Mouse (Mus musculus): ENCODE data around the gene Mllt3. TPM values are rescaled to one million over a fixed set of nuclear protein-coding genes. Genes with fewer than 3 reads are reported as not detected.

Mllt3 gene
- polyA plus RNA-seq, 1 experiment from 2014 or later = 73.2 TPM

- H3K36me3 ChIP-seq (ENCODE audit: control insufficient read depth, insufficient read depth, low read length) = no peaks in the 10 kb centered on the region
- H3K4me3 ChIP-seq (ENCODE audit: low read depth, low read length) = no peak overlapping the region
- H3K27ac ChIP-seq (ENCODE audit: low read depth, low read length) = no peak overlapping the region
- no peaks in the 10 kb centered on the region for H3K27me3 ChIP-seq (ENCODE audit: control insufficient read depth, insufficient read depth, low read length)
- H3K4me2 ChIP-seq (replicated peaks; ENCODE audit: low read depth, low read length) = no peak overlapping the region
- 87% methylated on average over 7 of the region's 7 CpGs for WGBS
- ATAC-seq (ENCODE audit: low FRiP score) (no peak), DNase-seq (ENCODE audit: low spot score) (no peak)
- H3K9ac ChIP-seq (ENCODE audit: low read depth, low read length) = no peak overlapping the region
- no peaks in the 10 kb centered on the region for H3K9me3 ChIP-seq (ENCODE audit: control insufficient read depth, low read length)
- peaks cover 5% of the 10 kb centered on the region; the same call in 1 of the 2 replicates for H3K4me1 ChIP-seq (replicated peaks; ENCODE audit: control insufficient read depth, insufficient read depth, low read length)
Measured at GRCm38 (mm10) chr4:87789446-87789845, 243.7 kb downstream of the Mllt3 start.

- H3K36me3 ChIP-seq (ENCODE audit: control insufficient read depth, insufficient read depth, low read length) = no peaks in the 10 kb centered on the region
- DNase-seq (ENCODE audit: low spot score) = peak; percentile 66
Measured at GRCm38 (mm10) chr4:87788691-87789090, 244.5 kb downstream of the Mllt3 start.

GRCm38 (mm10) chr4:87785132-87786074 is 247.8 kb downstream of the Mllt3 start:
- Histone ChIP-seq H3K4me2 (replicated peaks; ENCODE audit: low read depth, low read length) (no peak overlapping the region), H3K36me3 (ENCODE audit: control insufficient read depth, insufficient read depth, low read length) (no peaks in the 10 kb centered on the region), H3K27me3 (ENCODE audit: control insufficient read depth, insufficient read depth, low read length) (no peaks in the 10 kb centered on the region), H3K9me3 (ENCODE audit: control insufficient read depth, low read length) (no peaks in the 10 kb centered on the region), H3K4me3 (ENCODE audit: low read depth, low read length) (no peak overlapping the region), H3K9ac (ENCODE audit: low read depth, low read length) (peak overlapping the region; percentile 31; the same call in 1 of the 2 replicates), H3K27ac (ENCODE audit: low read depth, low read length) (peak overlapping the region; percentile 27; the same call in 1 of the 2 replicates), H3K4me1 (replicated peaks; ENCODE audit: control insufficient read depth, insufficient read depth, low read length) (peaks cover 5% of the 10 kb centered on the region; the same call in 1 of the 2 replicates)
- ATAC-seq (ENCODE audit: low FRiP score) (peak; percentile 83), DNase-seq (ENCODE audit: low spot score) (peak; percentile 71)
- 8% methylated on average over 12 of the region's 12 CpGs for WGBS

More at GRCm38 (mm10) chr4:87788691-87789090, 244.5 kb downstream of the Mllt3 start:
- Histone ChIP-seq H3K27ac (ENCODE audit: low read depth, low read length) (no peak overlapping the region), H3K9me3 (ENCODE audit: control insufficient read depth, low read length) (no peaks in the 10 kb centered on the region), H3K9ac (ENCODE audit: low read depth, low read length) (no peak overlapping the region), H3K4me1 (replicated peaks; ENCODE audit: control insufficient read depth, insufficient read depth, low read length) (peaks cover 5% of the 10 kb centered on the region; the same call in 1 of the 2 replicates), H3K4me2 (replicated peaks; ENCODE audit: low read depth, low read length) (no peak overlapping the region), H3K4me3 (ENCODE audit: low read depth, low read length) (no peak overlapping the region), H3K27me3 (ENCODE audit: control insufficient read depth, insufficient read depth, low read length) (no peaks in the 10 kb centered on the region)
- no peak; the same call in 1 of the 2 replicates for ATAC-seq (ENCODE audit: low FRiP score)
- 74% methylated on average over 8 of the region's 8 CpGs for WGBS

GRCm38 (mm10) chr4:87783809-87784208 is 249.4 kb downstream of the Mllt3 start:
- 78% methylated on average over 2 of the region's 2 CpGs for WGBS
- H3K4me1 ChIP-seq (replicated peaks; ENCODE audit: control insufficient read depth, insufficient read depth, low read length) = peaks cover 5% of the 10 kb centered on the region; the same call in 1 of the 2 replicates
- no peak overlapping the region for H3K27ac ChIP-seq (ENCODE audit: low read depth, low read length)
- H3K9me3 ChIP-seq (ENCODE audit: control insufficient read depth, low read length) = no peaks in the 10 kb centered on the region
- no peak overlapping the region for H3K4me3 ChIP-seq (ENCODE audit: low read depth, low read length)
- ATAC-seq (ENCODE audit: low FRiP score) = no peak
- no peak for DNase-seq (ENCODE audit: low spot score)
- H3K4me2 ChIP-seq (replicated peaks; ENCODE audit: low read depth, low read length) = no peak overlapping the region
- H3K27me3 ChIP-seq (ENCODE audit: control insufficient read depth, insufficient read depth, low read length) = no peaks in the 10 kb centered on the region
- H3K36me3 ChIP-seq (ENCODE audit: control insufficient read depth, insufficient read depth, low read length) = no peaks in the 10 kb centered on the region
- no peak overlapping the region for H3K9ac ChIP-seq (ENCODE audit: low read depth, low read length)

- H3K27ac ChIP-seq (ENCODE audit: low read depth, low read length) = no peak overlapping the region
- no peaks in the 10 kb centered on the region for H3K27me3 ChIP-seq (ENCODE audit: control insufficient read depth, insufficient read depth, low read length)
- no peak overlapping the region for H3K9ac ChIP-seq (ENCODE audit: low read depth, low read length)
- peaks cover 5% of the 10 kb centered on the region; the same call in 1 of the 2 replicates for H3K4me1 ChIP-seq (replicated peaks; ENCODE audit: control insufficient read depth, insufficient read depth, low read length)
- WGBS = 89% methylated on average over 5 of the region's 5 CpGs
- no peaks in the 10 kb centered on the region for H3K36me3 ChIP-seq (ENCODE audit: control insufficient read depth, insufficient read depth, low read length)
- H3K4me2 ChIP-seq (replicated peaks; ENCODE audit: low read depth, low read length) = no peak overlapping the region
- DNase-seq (ENCODE audit: low spot score) (no peak), ATAC-seq (ENCODE audit: low FRiP score) (no peak)
- no peaks in the 10 kb centered on the region for H3K9me3 ChIP-seq (ENCODE audit: control insufficient read depth, low read length)
- no peak overlapping the region for H3K4me3 ChIP-seq (ENCODE audit: low read depth, low read length)
Measured at GRCm38 (mm10) chr4:87781971-87782370, 251.2 kb downstream of the Mllt3 start.

GRCm38 (mm10) chr4:87775721-87776120 is 257.4 kb downstream of the Mllt3 start:
- H3K9me3 ChIP-seq (ENCODE audit: control insufficient read depth, low read length) = no peaks in the 10 kb centered on the region
- no peak overlapping the region for H3K4me3 ChIP-seq (ENCODE audit: low read depth, low read length)
- ATAC-seq (ENCODE audit: low FRiP score) (no peak), DNase-seq (ENCODE audit: low spot score) (no peak)
- no peak overlapping the region for H3K27ac ChIP-seq (ENCODE audit: low read depth, low read length)
- no peak overlapping the region for H3K4me2 ChIP-seq (replicated peaks; ENCODE audit: low read depth, low read length)
- H3K36me3 ChIP-seq (ENCODE audit: control insufficient read depth, insufficient read depth, low read length) = no peaks in the 10 kb centered on the region
- no peaks in the 10 kb centered on the region for H3K27me3 ChIP-seq (ENCODE audit: control insufficient read depth, insufficient read depth, low read length)
- WGBS = 90% methylated on average over 2 of the region's 2 CpGs
- H3K9ac ChIP-seq (ENCODE audit: low read depth, low read length) = no peak overlapping the region
- no peaks in the 10 kb centered on the region for H3K4me1 ChIP-seq (replicated peaks; ENCODE audit: control insufficient read depth, insufficient read depth, low read length)

GRCm38 (mm10) chr4:87774515-87774914 is 258.6 kb downstream of the Mllt3 start:
- WGBS = 92% methylated on average over 4 of the region's 4 CpGs
- no peaks in the 10 kb centered on the region for H3K4me1 ChIP-seq (replicated peaks; ENCODE audit: control insufficient read depth, insufficient read depth, low read length)

GRCm38 (mm10) chr4:87767711-87768561 is 265.2 kb downstream of the Mllt3 start:
- Histone ChIP-seq H3K4me2 (replicated peaks; ENCODE audit: low read depth, low read length) (no peak overlapping the region), H3K4me1 (replicated peaks; ENCODE audit: control insufficient read depth, insufficient read depth, low read length) (no peaks in the 10 kb centered on the region), H3K27me3 (ENCODE audit: control insufficient read depth, insufficient read depth, low read length) (no peaks in the 10 kb centered on the region), H3K4me3 (ENCODE audit: low read depth, low read length) (no peak overlapping the region), H3K9me3 (ENCODE audit: control insufficient read depth, low read length) (no peaks in the 10 kb centered on the region), H3K9ac (ENCODE audit: low read depth, low read length) (no peak overlapping the region), H3K27ac (ENCODE audit: low read depth, low read length) (no peak overlapping the region), H3K36me3 (ENCODE audit: control insufficient read depth, insufficient read depth, low read length) (no peaks in the 10 kb centered on the region)
- peak; percentile 38 for DNase-seq (ENCODE audit: low spot score)
- ATAC-seq (ENCODE audit: low FRiP score) = peak; percentile 76
- WGBS = 40% methylated on average over 11 of the region's 11 CpGs

More at GRCm38 (mm10) chr4:87774515-87774914, 258.6 kb downstream of the Mllt3 start:
- Histone ChIP-seq H3K27me3 (ENCODE audit: control insufficient read depth, insufficient read depth, low read length) (no peaks in the 10 kb centered on the region), H3K4me3 (ENCODE audit: low read depth, low read length) (no peak overlapping the region), H3K4me2 (replicated peaks; ENCODE audit: low read depth, low read length) (no peak overlapping the region), H3K27ac (ENCODE audit: low read depth, low read length) (no peak overlapping the region), H3K36me3 (ENCODE audit: control insufficient read depth, insufficient read depth, low read length) (no peaks in the 10 kb centered on the region), H3K9me3 (ENCODE audit: control insufficient read depth, low read length) (no peaks in the 10 kb centered on the region), H3K9ac (ENCODE audit: low read depth, low read length) (no peak overlapping the region)
- ATAC-seq (ENCODE audit: low FRiP score) = no peak
- no peak for DNase-seq (ENCODE audit: low spot score)

Data from hindbrain, embryonic 11.5 days (tissue).